Mouse (Mus musculus) olfactory bulb, adult 2 months (tissue): ENCODE data around the gene Olfr969.

Experiments
- CTCF ChIP-seq: fragments of 200-500 bp; IDR thresholded peaks from 2 replicates; pipeline ENCODE4 v1.5.1; 2012; ENCODE audit warnings: low read depth, mild to moderate bottlenecking, low read length, moderate library complexity; ENCODE audit not compliant: insufficient read depth
- POLR2A ChIP-seq: fragments of 200-500 bp; IDR thresholded peaks from 2 replicates; pipeline ENCODE4 v1.6.1; 2012; ENCODE audit warnings: mild to moderate bottlenecking, low read depth, low read length, moderate library complexity; ENCODE audit not compliant: insufficient read depth

- no peak for TF ChIP-seq POLR2A
- TF ChIP-seq CTCF: no peak
Observed at GRCm38 (mm10) chr9:39783153-39783552, 7.6 kb upstream of the Olfr969 start, which contains the start of gene Olfr968.
